Mouse (Mus musculus) lung, adult 2 months (tissue): ENCODE data around the gene Gm5617.

Experiments used
- CTCF ChIP-seq: fragments of 200-500 bp; IDR thresholded peaks from 2 replicates; pipeline ENCODE4 v1.5.1; 2011; ENCODE audit warnings: mild to moderate bottlenecking, low read length, control low read depth; ENCODE audit not compliant: insufficient read depth
- POLR2A ChIP-seq: fragments of 200-500 bp; IDR thresholded peaks from 2 replicates; pipeline ENCODE4 v1.6.1; 2011; ENCODE audit warnings: low read depth, mild to moderate bottlenecking, control low read depth, low read length, borderline replicate concordance; ENCODE audit errors: extremely low read depth

DNA sequence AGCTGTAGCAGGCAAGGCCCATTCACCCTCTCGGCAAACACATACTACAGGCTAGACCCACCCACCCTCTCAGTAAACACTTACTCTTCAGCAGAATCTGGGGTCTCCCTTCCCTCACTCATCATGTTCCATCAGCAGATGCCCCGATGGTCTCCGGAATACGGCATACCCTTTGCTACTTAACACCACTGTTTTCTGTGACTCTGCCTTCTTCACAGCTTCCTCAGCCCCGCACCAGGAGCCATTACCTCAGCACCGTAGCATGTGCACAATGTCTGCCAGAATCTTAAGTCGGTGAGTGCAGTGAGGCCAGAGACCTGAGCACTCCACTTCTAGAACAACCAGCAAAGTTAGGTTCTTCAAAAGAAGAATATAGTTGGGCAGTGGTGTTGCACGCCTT lies 34.5 kb upstream of the Gm5617 start:
- no peak for TF ChIP-seq CTCF
- TF ChIP-seq POLR2A: no peak
